Mouse (Mus musculus) liver, embryonic 15.5 days (tissue): Measurements from ENCODE around the gene Rere. TPM values are rescaled to one million over a fixed set of nuclear protein-coding genes. Genes with fewer than 3 reads are reported as not detected.
"Not testable (repeated sequence)": the region's sequence is repeated elsewhere in the genome, so short reads cannot be mapped to it uniquely, and the experiment has no call there.

Source experiments
- ATAC-seq: fragments of 200-750 bp; cut with Nextera tagmentation; 2 replicates; pipeline ENCODE4 v1.8.0; 2017; ENCODE audit warnings: moderate number of reproducible peaks, mild to moderate bottlenecking, moderate library complexity; ENCODE audit not compliant: insufficient read depth
- H3K27ac ChIP-seq: fragments of 300-500 bp; sonication (generic); replicated peaks from 2 replicates; pipeline ENCODE4 v1.5.1; 2015; ENCODE audit warnings: mild to moderate bottlenecking, inconsistent platforms
- H3K27me3 ChIP-seq: fragments of 300-500 bp; sonication (generic); 2 replicates; pipeline ENCODE4 v1.6.1; 2015; ENCODE audit warnings: mild to moderate bottlenecking, inconsistent platforms
- H3K36me3 ChIP-seq: fragments of 300-500 bp; sonication (generic); replicated peaks from 2 replicates; pipeline ENCODE4 v1.6.1; 2015; ENCODE audit warnings: moderate library complexity, mild to moderate bottlenecking, inconsistent platforms
- H3K4me1 ChIP-seq: fragments of 300-500 bp; sonication (generic); replicated peaks from 2 replicates; pipeline ENCODE4 v1.6.1; 2015; ENCODE audit warnings: inconsistent platforms
- H3K4me2 ChIP-seq: fragments of 300-500 bp; sonication (generic); 2 replicates; pipeline ENCODE4 v1.6.1; 2015; ENCODE audit warnings: moderate library complexity, mild to moderate bottlenecking, inconsistent platforms
- H3K4me3 ChIP-seq: fragments of 300-500 bp; sonication (generic); replicated peaks from 2 replicates; pipeline ENCODE4 v1.5.1; 2015; ENCODE audit warnings: mild to moderate bottlenecking, inconsistent platforms
- H3K9ac ChIP-seq: fragments of 300-500 bp; sonication (generic); 2 replicates; pipeline ENCODE4 v1.6.1; 2015; ENCODE audit warnings: moderate library complexity, mild to moderate bottlenecking, inconsistent platforms
- H3K9me3 ChIP-seq: fragments of 300-500 bp; sonication (generic); replicated peaks from 2 replicates; pipeline ENCODE4 v1.6.1; 2016; ENCODE audit warnings: inconsistent platforms
- WGBS: fragments of 180-500 bp; shearing (Covaris S2); methylation state at CpG from one replicate; pipeline ENCODE4 v1.1.7; 2015; ENCODE audit warnings: mixed read lengths; ENCODE audit not compliant: insufficient replicate concordance; 5-methylcytosine and 5-hydroxymethylcytosine counted together
- polyA plus RNA-seq: library from polyadenylated mRNA; unstranded; fragments of >200 nt; fragmentation: Nextera tagmentation; extraction: Ambion mirVana; gene quantifications from 2 replicates; pipeline ENCODE4 v1.2.1, GENCODE M21; 2015

Rere gene
- polyA plus RNA-seq, 1 experiment from 2014 or later: 5.3 TPM

GRCm38 (mm10) chr4:150588300-150588621 lies 306.8 kb downstream of the Rere start:
- H3K9ac ChIP-seq: peak overlapping the region; percentile 20; the same call in 1 of the 2 replicates
- ATAC-seq: no peak
- no peaks in the 10 kb centered on the region for H3K9me3 ChIP-seq
- H3K4me2 ChIP-seq: peak overlapping the region; percentile 62
- 41% methylated on average over 2 of the region's 2 CpGs for WGBS
- peak overlapping the region; percentile 39 for H3K4me3 ChIP-seq
- H3K36me3 ChIP-seq: no peaks in the 10 kb centered on the region
- peaks cover 82% of the 10 kb centered on the region for H3K4me1 ChIP-seq
- H3K27me3 ChIP-seq: no peaks in the 10 kb centered on the region
- 0 out of 2 replicates have a peak overlapping the region, but pooled peaks have one; percentile 59 for H3K27ac ChIP-seq

DNA sequence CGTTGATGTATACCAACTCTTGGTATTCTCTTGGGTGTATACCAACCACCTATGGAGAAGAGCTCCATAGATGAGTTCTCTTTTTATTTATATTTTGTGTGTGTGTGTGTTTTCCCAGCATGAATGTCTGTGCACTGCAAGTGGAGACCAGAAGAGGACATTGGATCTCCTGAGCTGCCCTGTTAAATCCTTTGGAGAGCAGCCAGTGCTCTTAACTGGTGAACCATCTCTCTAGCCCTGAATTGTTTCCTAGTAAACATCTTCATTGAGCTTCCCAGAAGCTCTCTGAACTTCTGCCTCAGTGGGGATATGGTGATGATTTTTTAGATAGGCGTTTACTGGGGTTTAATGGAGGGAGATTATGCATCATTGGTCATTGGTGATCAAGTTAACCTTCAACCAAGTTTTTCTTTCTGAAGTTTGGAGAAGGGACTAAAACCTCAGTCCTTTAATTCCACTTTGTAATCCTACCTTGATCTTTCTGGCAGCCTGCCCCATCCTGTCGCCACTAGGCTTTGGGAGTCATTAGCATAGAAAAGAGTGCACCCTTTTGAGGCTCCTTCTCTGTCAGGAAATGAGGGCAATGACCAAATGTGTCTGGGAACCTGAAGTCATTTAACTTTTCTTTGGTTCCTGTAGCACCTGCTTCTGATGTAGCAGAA lies 309.3 kb downstream of the Rere start:
- Histone ChIP-seq H3K9ac (no peak overlapping the region), H3K27ac (peak overlapping the region; percentile 3; the same call in 1 of the 2 replicates), H3K4me3 (no peak overlapping the region), H3K27me3 (no peaks in the 10 kb centered on the region), H3K9me3 (no peaks in the 10 kb centered on the region), H3K4me2 (no peak overlapping the region), H3K36me3 (no peaks in the 10 kb centered on the region), H3K4me1 (peaks cover 80% of the 10 kb centered on the region)
- ATAC-seq: no peak
- 52% methylated on average over 3 of the region's 3 CpGs for WGBS

DNA sequence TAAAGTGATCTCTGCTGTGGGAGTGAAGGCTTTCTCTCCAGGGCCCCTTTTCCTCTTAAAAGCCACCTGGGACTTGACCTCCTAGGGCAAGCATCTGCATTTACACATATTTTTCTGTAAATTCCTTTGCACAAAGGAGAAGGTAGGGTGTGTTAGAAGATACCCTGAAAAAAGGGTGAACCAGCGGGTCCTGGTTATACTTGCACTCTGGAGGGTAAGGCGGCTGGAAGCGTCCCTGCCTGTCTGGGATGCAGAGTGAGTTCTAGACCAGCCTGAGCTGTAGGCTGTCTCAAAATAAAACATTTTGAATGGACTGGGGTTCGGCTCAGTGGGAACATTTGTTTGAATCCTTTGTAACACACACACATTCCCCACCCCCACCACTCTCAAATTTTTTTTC lies 310.2 kb downstream of the Rere start:
- Histone ChIP-seq H3K9ac (no peak overlapping the region), H3K4me3 (no peak overlapping the region), H3K9me3 (no peaks in the 10 kb centered on the region), H3K4me2 (peak overlapping the region; percentile 25; the same call in 1 of the 2 replicates), H3K27me3 (no peaks in the 10 kb centered on the region), H3K27ac (no peak overlapping the region), H3K4me1 (peaks cover 79% of the 10 kb centered on the region), H3K36me3 (no peaks in the 10 kb centered on the region)
- WGBS: 68% methylated on average over 4 of the region's 4 CpGs
- ATAC-seq: no peak

DNA sequence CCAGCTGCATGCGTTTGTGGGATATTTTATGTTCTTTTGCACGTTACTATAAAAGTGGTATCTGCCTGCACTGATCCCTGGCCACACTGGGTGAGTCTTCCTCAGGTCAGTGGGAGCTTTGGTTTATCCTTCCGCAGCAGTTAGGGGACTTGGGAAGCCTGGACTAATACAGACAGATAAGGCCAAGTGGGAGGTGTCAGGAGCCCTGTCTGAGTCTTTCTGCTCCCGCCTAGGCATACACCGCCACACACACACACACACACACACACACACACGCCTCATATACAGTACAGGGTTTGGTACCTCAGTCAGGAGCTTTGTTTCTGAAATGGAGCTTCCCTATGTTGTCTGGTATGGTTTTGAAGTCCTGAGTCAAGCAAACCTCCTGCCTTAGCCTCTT lies 310.6 kb downstream of the Rere start:
- ATAC-seq: peak; percentile 76
- H3K4me1 ChIP-seq: peaks cover 79% of the 10 kb centered on the region
- H3K27ac ChIP-seq: peak overlapping the region; percentile 56
- H3K4me3 ChIP-seq: no peak overlapping the region
- no peak overlapping the region for H3K9ac ChIP-seq
- H3K27me3 ChIP-seq: no peaks in the 10 kb centered on the region
- H3K9me3 ChIP-seq: no peaks in the 10 kb centered on the region
- whole genome bisulfite sequencing: 17% methylated on average over 6 of the region's 6 CpGs
- no peaks in the 10 kb centered on the region for H3K36me3 ChIP-seq
- H3K4me2 ChIP-seq: peak overlapping the region; percentile 25

DNA sequence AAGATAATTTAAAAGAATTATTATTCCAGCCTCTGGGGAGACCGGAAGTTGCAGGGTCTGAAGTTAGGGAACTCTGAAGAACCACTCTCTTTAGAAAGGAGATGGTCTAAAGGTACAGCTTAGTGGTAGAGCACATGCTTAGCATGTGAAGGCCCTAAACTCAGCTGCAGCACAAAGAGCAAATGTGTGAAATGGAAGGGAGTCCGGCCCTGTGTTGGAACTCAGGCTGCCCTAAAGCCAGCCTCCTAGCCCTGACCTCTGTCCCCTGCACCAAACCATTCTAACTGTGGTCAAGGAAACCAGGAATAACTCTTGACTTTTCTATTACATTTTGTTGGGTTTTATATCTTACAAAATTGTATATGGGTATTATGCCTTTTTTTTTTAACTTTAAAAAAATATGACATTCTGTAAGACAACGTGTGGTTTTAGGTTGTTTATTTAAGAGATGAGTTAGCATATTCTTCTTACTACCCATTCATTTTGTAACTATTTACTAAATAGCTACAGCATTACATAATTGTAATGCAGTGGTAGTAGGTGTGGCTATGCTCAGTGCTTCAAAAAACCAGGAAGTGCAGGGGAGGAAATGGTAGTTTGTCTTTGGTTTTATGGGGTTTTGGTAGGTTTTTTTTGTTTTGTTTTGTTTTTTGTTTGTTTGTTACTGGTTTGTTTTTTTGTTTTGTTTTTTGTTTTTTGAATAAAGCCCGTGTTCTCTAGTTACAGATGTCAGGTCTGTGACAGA lies 312.2 kb downstream of the Rere start:
- peaks cover 71% of the 10 kb centered on the region for H3K4me1 ChIP-seq
- H3K4me3 ChIP-seq: no peak overlapping the region
- no peak overlapping the region for H3K4me2 ChIP-seq
- H3K27me3 ChIP-seq: no peaks in the 10 kb centered on the region
- H3K9ac ChIP-seq: no peak overlapping the region; the same call in 1 of the 2 replicates
- WGBS: 53% methylated on average over 4 of the region's 4 CpGs
- peak overlapping the region; percentile 58 for H3K27ac ChIP-seq
- no peaks in the 10 kb centered on the region for H3K36me3 ChIP-seq
- H3K9me3 ChIP-seq: no peaks in the 10 kb centered on the region
- no peak for ATAC-seq

DNA sequence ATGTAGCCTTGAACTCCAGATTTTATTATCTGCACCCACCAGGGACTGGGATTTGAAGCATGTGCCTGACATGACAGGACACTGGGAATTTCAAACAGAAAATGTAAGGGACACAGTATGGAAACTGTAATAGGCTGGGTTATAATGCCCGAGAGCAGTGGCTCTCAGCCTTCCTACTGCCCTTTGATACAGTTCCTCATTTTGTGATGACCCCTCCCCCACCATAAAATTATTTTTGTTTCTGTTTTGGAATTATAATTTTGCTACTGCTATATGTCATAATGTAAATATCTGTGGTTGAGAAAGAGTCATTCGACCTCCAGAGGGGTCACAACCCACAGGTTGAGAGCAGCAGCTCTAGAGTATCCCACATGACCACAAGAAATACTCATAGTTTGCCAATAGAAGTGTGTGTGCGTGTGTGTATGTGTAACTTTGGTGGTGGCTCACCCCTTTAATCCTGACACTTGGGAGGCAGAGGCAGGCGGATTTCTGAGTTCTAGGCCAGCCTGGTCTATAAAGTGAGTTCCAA lies 312.9 kb downstream of the Rere start:
- Histone ChIP-seq H3K9me3 (no peaks in the 10 kb centered on the region), H3K9ac (no peak overlapping the region; the same call in 1 of the 2 replicates), H3K4me3 (no peak overlapping the region), H3K4me2 (no peak overlapping the region), H3K27ac (peak overlapping the region; percentile 58), H3K4me1 (peaks cover 74% of the 10 kb centered on the region), H3K27me3 (no peaks in the 10 kb centered on the region), H3K36me3 (no peaks in the 10 kb centered on the region)
- WGBS: 67% methylated on average over 4 of the region's 4 CpGs
- ATAC-seq: no peak

DNA sequence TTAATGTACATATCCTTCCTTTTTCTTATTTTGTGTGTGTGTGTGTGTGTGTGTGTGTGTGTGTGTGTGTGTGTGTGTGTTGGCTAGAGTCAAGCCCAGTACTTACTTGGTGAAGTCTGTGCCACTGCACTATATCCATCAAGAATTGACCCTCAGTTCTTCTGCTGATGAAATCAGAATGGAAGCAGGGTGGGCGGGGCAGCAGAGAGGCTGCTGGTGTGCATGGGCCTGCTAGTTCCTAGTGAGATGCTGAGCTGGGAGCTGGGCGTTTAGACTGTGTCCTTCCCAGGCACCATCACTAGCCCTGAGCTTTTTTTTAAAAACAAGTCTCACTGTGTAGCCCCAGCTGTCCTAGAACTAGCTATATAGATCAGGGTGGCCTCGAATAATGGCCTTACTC lies 313.6 kb downstream of the Rere start:
- 58% methylated on average over 3 of the region's 3 CpGs for whole genome bisulfite sequencing
- Histone ChIP-seq H3K4me1 (peaks cover 74% of the 10 kb centered on the region), H3K36me3 (no peaks in the 10 kb centered on the region), H3K9ac (no peak overlapping the region), H3K9me3 (no peaks in the 10 kb centered on the region), H3K4me2 (no peak overlapping the region), H3K27me3 (no peaks in the 10 kb centered on the region), H3K27ac (no peak overlapping the region), H3K4me3 (no peak overlapping the region)
- ATAC-seq: no peak

DNA sequence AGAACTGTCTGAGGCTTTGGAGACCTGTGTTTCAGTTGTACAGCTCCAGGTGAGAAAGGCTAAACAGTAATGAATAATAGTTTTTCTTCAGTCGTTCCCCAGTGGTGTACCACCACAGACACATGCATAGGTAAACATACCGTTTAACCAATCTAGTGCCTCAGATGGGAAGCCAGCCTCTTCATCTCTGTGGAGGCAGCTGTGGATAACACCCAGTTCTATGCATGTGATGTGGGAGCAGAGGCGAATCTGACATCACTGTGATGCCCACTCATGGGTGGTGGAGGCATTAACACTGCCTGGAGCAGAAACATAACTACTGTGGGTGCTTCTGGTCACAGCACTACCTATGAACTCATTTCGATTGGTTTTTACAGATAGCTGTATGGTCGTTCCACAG lies 314.5 kb downstream of the Rere start:
- Histone ChIP-seq H3K9ac (no peak overlapping the region), H3K36me3 (no peaks in the 10 kb centered on the region), H3K4me3 (no peak overlapping the region), H3K27ac (no peak overlapping the region), H3K9me3 (no peaks in the 10 kb centered on the region), H3K27me3 (no peaks in the 10 kb centered on the region), H3K4me1 (peaks cover 65% of the 10 kb centered on the region), H3K4me2 (no peak overlapping the region)
- WGBS: 64% methylated on average over 5 of the region's 5 CpGs
- ATAC-seq: no peak

- no peaks in the 10 kb centered on the region for H3K27me3 ChIP-seq
- ATAC-seq: no peak
- H3K27ac ChIP-seq: no peak overlapping the region
- 40% methylated on average over 1 of the region's 1 CpGs for WGBS
- H3K4me1 ChIP-seq: peaks cover 39% of the 10 kb centered on the region
- no peaks in the 10 kb centered on the region for H3K9me3 ChIP-seq
- no peaks in the 10 kb centered on the region for H3K36me3 ChIP-seq
- H3K4me3 ChIP-seq: no peak overlapping the region
- H3K9ac ChIP-seq: no peak overlapping the region
- H3K4me2 ChIP-seq: no peak overlapping the region
Observed at GRCm38 (mm10) chr4:150598686-150599085, 317.2 kb downstream of the Rere start.

GRCm38 (mm10) chr4:150599119-150599992 lies 317.9 kb downstream of the Rere start:
- WGBS: 61% methylated on average over 3 of the region's 3 CpGs
- no peak overlapping the region for H3K27ac ChIP-seq
- no peak overlapping the region for H3K4me3 ChIP-seq

GRCm38 (mm10) chr4:150600503-150600902 lies 319.1 kb downstream of the Rere start:
- H3K9ac ChIP-seq, H3K36me3 ChIP-seq, H3K27ac ChIP-seq, H3K27me3 ChIP-seq, ATAC-seq, H3K4me3 ChIP-seq, H3K4me2 ChIP-seq, H3K9me3 ChIP-seq: not testable (repeated sequence)
- 78% methylated on average over 2 of the region's 2 CpGs for WGBS
- H3K4me1 ChIP-seq: peaks cover 28% of the 10 kb centered on the region

More at GRCm38 (mm10) chr4:150599119-150599992, 317.9 kb downstream of the Rere start:
- Histone ChIP-seq H3K9me3 (no peaks in the 10 kb centered on the region), H3K4me1 (peaks cover 33% of the 10 kb centered on the region), H3K9ac (no peak overlapping the region), H3K36me3 (no peaks in the 10 kb centered on the region), H3K27me3 (no peaks in the 10 kb centered on the region), H3K4me2 (no peak overlapping the region)
- no peak for ATAC-seq
